Mouse (Mus musculus) kidney, adult 9 months (tissue): ENCODE measurements around the gene Bcl9l.
"Not testable (repeated sequence)": the region's sequence is repeated elsewhere in the genome, so short reads cannot be mapped to it uniquely, and the experiment has no call there.

Experiments
- DNase-seq: peaks from one replicate; pipeline ENCODE4 v3.0.0; 2022

The Bcl9l gene

DNA sequence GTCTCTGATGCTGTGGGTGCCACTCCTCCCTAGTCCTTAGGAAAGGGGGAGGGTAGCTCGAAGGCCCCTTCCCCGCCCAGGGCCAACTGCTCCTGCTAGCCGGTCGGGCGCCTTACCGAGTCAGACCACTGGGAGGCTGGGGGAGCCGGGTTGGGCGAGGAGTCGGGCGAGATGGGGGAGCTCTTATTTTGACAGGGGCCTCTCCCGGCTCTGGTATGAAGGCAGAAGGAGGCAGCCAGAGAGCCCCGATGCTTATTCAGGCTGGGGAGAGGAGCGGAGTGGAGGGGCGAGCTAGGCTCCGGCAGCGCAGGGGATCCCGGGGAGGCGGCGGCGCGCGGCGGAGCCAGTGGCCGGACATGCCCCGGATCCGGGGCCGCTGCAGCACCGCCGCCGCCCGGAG, at the start of gene Bcl9l:
Gene Bcl9l (plus strand): TSS at position 274 of the 400 bp plus-strand sequence.
- peak; percentile 96 for DNase-seq

GRCm38 (mm10) chr9:44435747-44436146, 46.9 kb upstream of the Bcl9l start:
- no peak for DNase-seq

DNA sequence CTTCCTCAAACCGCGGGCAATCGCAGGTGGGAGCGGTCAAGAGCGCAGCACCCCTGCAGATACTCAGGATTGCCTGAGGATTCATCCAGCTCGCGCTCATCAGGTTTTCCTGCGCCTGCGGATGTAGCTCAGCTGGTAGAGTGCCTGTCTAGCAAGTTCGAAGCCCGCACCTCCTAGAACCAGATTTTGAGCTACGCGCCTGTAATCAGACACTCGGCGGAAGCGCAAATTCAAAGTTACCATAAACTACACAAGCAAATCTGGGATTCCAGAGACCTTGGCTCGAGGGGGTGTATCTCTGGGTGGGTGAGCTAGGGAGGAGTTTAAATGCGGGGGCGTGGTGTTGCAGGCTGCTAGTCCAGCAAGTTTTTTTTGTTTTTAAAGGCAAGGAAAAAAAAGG, 41.7 kb upstream of the Bcl9l start, which contains the start of gene Foxr1:
Gene Foxr1 (minus strand): TSS at position 176 of the 400 bp plus-strand sequence.
- no peak for DNase-seq

GRCm38 (mm10) chr9:44444402-44445025, 38.1 kb upstream of the Bcl9l start:
- not testable (repeated sequence) for DNase-seq

DNA sequence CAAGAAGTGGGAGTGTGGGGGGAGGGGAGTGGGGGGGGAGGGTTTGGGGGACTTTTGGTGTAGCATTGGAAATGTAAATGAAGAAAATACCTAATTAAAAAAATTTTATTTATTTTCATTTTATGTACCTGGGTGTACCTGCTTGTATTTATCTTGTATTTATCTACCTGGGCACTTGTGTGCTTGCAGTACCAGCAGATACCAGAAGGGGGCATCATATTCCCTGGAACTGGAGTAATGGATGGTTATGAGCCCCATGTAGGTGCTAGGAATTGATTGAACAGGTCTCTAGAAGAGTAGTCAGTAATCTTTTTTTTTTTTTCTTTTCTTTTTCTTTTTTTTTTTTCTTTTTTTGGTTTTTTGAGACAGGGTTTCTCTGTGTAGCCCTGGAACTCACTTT, 32.2 kb upstream of the Bcl9l start:
- DNase-seq: peak; percentile 34

GRCm38 (mm10) chr9:44454132-44454890, 28.3 kb upstream of the Bcl9l start:
- DNase-seq: peak; percentile 80

DNA sequence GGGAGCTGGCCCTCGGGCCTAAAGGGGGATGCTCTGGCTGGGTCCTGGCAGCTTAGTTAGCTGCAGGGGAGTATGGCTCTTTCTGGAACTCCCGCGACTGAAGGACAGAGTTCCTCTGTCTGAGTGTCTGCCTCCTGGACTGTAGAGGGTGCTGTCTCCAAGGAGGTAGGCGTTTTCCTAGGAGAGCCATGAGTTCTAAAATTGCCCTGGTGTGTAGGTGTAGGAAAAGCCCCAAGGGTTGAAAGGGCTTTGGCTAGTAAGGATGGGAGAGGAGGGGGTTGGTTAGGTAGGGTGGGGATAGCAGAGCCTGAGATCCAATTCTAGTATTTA, 27.8 kb upstream of the Bcl9l start, which contains the start of gene Upk2:
Gene Upk2 (minus strand): TSS at position 86 of the 330 bp plus-strand sequence.
- no peak for DNase-seq

- DNase-seq: no peak
These were observed 25.4 kb upstream of the Bcl9l start for GRCm38 (mm10) chr9:44457035-44457742.

GRCm38 (mm10) chr9:44461950-44462349, 20.7 kb upstream of the Bcl9l start:
- DNase-seq: no peak

- peak; percentile 77 for DNase-seq
These were observed 14.4 kb upstream of the Bcl9l start for GRCm38 (mm10) chr9:44468224-44468623.

DNA sequence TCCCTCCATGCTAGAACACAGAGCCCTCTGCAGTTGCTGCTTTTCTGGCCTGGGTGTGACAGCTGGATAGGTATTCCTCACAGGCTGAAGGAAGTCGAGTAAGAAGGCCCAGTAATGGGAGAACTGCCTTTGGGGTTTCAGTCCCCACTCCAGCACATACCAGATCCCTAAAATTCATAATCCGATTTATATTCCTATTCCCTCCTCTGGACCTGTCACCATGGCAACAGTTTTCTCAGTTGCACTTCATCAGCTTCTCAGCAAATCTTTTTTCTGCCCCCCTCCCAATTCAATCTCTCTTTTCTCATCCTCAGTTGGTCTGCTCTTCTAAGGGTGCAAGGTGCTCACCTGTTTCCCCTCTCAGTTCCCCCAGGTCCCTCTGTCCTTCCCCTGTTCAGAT, 13.8 kb upstream of the Bcl9l start:
- DNase-seq: no peak

- no peak for DNase-seq
These were observed 9.4 kb upstream of the Bcl9l start for GRCm38 (mm10) chr9:44473184-44473583.

GRCm38 (mm10) chr9:44474327-44474726, 8.3 kb upstream of the Bcl9l start:
- DNase-seq: no peak

GRCm38 (mm10) chr9:44475936-44476335, 6.7 kb upstream of the Bcl9l start:
- DNase-seq: no peak

DNA sequence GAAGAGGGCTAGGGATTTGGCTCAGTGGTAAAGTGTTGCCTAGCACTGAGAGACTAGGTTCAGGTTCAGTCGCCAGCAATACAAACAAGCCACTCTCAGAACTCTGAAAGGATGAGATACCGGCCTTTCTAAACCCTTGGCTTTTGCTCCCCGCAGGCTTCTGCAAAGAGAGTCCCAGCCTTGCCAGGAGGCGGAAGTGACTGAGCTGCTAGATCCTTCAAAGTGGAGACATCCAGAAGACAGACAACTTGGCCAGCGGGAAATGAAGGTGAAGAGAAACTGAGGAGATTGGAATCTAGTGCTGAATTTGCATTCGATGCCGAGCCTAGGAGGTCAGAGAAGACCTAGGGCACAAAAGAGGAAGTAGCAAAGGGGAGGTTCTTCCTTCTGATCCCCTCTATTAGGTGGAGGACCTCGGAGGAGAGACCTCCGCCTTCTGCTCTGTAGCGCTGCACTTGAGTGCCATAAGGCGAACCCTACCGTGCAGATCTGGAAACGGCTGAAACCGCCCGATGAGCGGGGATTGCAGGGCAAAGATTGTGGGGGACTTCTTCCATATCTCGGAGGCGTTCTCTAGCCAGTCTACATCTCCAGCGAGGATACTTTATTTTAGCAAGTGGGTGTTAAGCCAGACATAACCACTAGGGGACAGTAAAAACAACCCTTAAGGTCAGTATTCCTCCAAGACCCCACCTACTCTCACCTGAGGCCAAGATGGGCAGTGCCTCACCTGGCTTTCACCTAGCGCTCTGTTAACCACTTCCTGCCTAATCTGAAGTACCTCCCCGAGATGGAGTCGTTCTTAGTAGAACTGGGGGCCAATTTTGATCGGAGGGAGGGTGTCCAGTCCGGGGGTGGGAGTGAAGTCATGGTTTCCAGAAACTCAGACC, 5.0 kb upstream of the Bcl9l start:
- peak; percentile 93 for DNase-seq

GRCm38 (mm10) chr9:44478229-44478921, 4.2 kb upstream of the Bcl9l start:
- peak; percentile 74 for DNase-seq

DNA sequence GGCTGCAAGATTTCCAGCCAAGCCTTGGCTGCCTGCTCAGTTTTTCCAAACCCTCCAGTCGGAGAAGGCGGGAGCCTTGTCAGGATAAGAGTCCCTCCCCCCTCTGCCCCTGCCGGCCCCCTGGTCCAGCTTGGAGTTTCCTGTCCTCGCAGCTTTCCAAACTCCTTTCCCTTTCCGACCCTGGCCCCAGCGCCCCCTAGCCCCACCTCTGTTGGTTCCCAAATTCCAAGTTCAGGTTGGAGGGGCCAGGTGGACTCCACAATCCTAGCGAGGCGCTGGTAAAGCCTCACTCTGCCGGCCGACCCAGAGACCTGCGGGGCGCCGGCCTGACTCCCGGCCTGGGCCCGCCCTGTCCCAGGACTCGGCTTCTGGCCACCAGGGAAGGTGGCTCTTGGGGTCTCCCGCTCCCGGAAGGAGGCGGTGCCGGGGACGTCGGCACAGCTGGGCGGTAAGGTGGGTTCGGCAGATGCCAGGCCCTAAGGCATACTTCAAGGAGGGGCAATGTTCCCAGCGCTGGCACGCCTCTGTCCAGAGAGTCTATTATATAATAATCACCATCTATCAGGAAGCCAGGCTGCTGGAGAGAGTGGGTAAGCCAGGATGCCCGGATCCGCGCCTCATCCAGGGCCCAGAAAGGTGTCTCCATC, 3.5 kb upstream of the Bcl9l start:
- DNase-seq: peak; percentile 88

DNA sequence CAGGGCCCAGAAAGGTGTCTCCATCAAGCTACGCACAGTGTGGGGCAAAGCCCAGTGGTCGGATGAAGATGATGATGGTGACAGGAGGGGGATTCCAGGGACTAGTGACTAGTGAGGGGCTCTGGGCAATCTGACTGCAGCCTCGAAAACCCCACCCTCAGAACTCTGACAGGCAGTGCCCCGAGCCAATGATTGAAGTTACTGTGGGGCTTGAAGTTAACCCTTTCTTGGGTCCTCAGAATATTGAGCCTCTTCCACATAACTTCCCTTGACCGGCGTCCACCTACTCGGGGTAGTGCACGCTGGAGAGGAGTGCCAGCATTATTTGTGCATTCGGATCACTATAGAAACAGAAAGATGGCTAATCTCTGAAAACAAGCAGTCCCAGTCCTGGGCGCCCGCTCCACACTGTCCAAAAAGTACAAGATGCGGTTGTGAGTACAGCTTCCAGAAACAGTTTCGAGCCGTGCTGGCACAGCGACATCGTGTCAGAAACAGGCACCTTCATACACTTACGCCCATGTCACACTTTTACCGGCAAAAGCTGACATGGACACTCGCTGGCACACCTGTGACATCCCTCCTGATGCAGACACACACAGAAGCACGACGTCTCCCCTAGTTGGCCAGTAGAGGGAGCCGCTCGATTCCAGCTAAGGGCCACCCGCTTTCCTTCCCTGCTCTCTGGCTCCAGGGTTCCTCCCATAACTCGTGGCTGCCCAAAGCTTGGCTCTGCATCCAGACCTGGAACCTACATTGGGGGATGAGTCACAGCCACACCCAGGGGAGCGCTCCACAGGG, 2.8 kb upstream of the Bcl9l start:
- peak; percentile 92 for DNase-seq

GRCm38 (mm10) chr9:44482112-44482511, 513 bp upstream of the Bcl9l start:
- no peak for DNase-seq

DNA sequence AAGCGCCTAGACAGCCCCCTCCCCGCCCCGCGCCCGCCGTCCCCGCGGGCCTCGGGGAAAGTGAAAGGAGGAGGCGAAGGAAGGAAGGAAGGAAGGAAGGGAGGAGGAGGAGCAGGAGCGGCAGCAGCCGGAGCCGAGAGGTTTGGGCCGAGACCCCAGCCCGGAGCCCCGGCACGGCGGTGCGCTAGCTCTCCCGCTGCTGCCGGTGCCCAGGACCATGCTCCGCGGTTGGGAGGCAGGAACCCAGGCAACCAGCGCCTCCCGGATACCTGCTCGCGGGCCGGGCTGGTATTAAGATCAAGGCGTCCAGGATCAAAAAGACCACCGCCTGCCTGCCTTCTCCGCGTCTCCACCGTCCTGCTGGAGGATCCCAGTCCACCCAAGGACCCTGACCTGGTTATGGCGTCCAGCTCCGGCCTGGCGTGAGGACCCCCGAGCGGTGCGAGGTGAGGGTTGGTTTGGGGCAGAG, 450 bp downstream of the Bcl9l start:
- DNase-seq: no peak
